Mouse (Mus musculus) heart, postnatal 0 days (tissue): ENCODE measurements around the gene Cct4. TPM values are rescaled to one million over a fixed set of nuclear protein-coding genes. Genes with fewer than 3 reads are reported as not detected.

ENCODE experiments used
- ATAC-seq: fragments of 200-750 bp; cut with Nextera tagmentation; 2 replicates; pipeline ENCODE4 v1.8.0; 2017; ENCODE audit warnings: low read depth, moderate number of reproducible peaks, moderate library complexity; ENCODE audit not compliant: insufficient read depth
- DNase-seq: peaks from one replicate; pipeline ENCODE4 v3.0.0-alpha.2; 2016; ENCODE audit warnings: low spot score
- H3K27ac ChIP-seq: fragments of 300-500 bp; sonication (generic); 2 replicates; pipeline ENCODE4 v1.5.1; 2014; ENCODE audit warnings: low read depth, mild to moderate bottlenecking
- H3K27me3 ChIP-seq: fragments of 300-500 bp; sonication (generic); 2 replicates; pipeline ENCODE4 v1.6.1; 2014; ENCODE audit warnings: low read length, mixed read lengths; ENCODE audit not compliant: control insufficient read depth, insufficient read depth
- H3K36me3 ChIP-seq: fragments of 300-500 bp; sonication (generic); replicated peaks from 2 replicates; pipeline ENCODE4 v1.6.1; 2014; ENCODE audit warnings: low read length, mixed read lengths; ENCODE audit not compliant: control insufficient read depth, insufficient read depth
- H3K4me1 ChIP-seq: fragments of 300-500 bp; sonication (generic); 2 replicates; pipeline ENCODE4 v1.6.1; 2014; ENCODE audit warnings: antibody characterized with exemption; ENCODE audit not compliant: control insufficient read depth, insufficient read depth
- H3K4me2 ChIP-seq: fragments of 300-500 bp; sonication (generic); 2 replicates; pipeline ENCODE4 v1.6.1; 2014; ENCODE audit warnings: low read depth, mild to moderate bottlenecking, low read length, moderate library complexity
- H3K4me3 ChIP-seq: fragments of 300-500 bp; sonication (generic); 2 replicates; pipeline ENCODE4 v1.5.1; 2014; ENCODE audit warnings: low read depth, low read length
- H3K9ac ChIP-seq: fragments of 300-500 bp; sonication (generic); replicated peaks from 2 replicates; pipeline ENCODE4 v1.6.1; 2014; ENCODE audit warnings: low read depth, low read length, mixed read lengths
- H3K9me3 ChIP-seq: fragments of 300-500 bp; sonication (generic); replicated peaks from 2 replicates; pipeline ENCODE4 v1.6.1; 2016; ENCODE audit warnings: low read length; ENCODE audit not compliant: control insufficient read depth
- CTCF ChIP-seq: IDR thresholded peaks from 2 replicates; pipeline ENCODE4 v1.5.1; 2016; ENCODE audit warnings: antibody characterized with exemption, control low read depth, low read depth
- EP300 ChIP-seq: IDR thresholded peaks from 2 replicates; pipeline ENCODE4 v1.6.1; 2016; ENCODE audit warnings: antibody characterized with exemption, low read depth
- WGBS: fragments of 180-500 bp; shearing (Covaris S2); extraction: QIAGEN DNeasy Blood & Tissue Kit; methylation state at CpG from one replicate; pipeline ENCODE4 v1.1.7; 2014; 5-methylcytosine and 5-hydroxymethylcytosine counted together
- polyA plus RNA-seq: library from polyadenylated mRNA; unstranded; fragments of >200 nt; fragmentation: Nextera tagmentation; extraction: Ambion mirVana; gene quantifications from 2 replicates; pipeline ENCODE4 v1.2.1, GENCODE M21; 2015
- total RNA-seq: library from RNA; depleted of rRNA; stranded (reverse); fragments of >200 nt; gene quantifications from 2 replicates; pipeline ENCODE4 v1.2.3, GENCODE M21; 2014; ENCODE audit warnings: low replicate concordance; rRNA removed

Cct4 gene
- total and polyA plus RNA-seq, 2 experiments from 2014 or later: 135 to 160 TPM

DNA sequence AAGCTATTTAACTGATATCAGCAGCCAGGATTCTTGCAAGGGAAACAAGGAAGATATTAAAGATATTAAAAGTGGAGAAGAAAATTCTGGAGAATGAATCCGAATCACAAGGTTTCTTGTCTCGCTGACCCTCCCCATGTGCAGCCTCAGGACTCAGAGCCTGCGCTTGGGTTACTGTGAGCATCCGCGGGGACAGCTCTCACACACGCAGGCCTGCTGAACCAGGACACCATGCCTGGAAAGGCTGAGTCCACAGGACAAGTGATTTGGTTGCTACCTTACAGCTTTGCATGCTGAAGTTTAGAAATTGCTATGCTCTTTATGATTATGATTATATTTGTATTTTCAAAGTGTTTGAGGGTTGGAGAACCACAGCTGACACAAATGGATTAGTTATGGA is 39.1 kb downstream of the Cct4 start:
- WGBS: 82% methylated on average over 6 of the region's 6 CpGs
- no peaks in the 10 kb centered on the region for H3K27me3 ChIP-seq
- H3K9ac ChIP-seq: no peak overlapping the region
- ATAC-seq (no peak), DNase-seq (no peak)
- H3K4me2 ChIP-seq: no peak overlapping the region
- no peak overlapping the region for H3K4me3 ChIP-seq
- no peak overlapping the region for H3K27ac ChIP-seq
- no peak for TF ChIP-seq EP300
- no peak for TF ChIP-seq CTCF
- no peaks in the 10 kb centered on the region for H3K36me3 ChIP-seq
- H3K4me1 ChIP-seq: no peaks in the 10 kb centered on the region
- no peaks in the 10 kb centered on the region for H3K9me3 ChIP-seq

DNA sequence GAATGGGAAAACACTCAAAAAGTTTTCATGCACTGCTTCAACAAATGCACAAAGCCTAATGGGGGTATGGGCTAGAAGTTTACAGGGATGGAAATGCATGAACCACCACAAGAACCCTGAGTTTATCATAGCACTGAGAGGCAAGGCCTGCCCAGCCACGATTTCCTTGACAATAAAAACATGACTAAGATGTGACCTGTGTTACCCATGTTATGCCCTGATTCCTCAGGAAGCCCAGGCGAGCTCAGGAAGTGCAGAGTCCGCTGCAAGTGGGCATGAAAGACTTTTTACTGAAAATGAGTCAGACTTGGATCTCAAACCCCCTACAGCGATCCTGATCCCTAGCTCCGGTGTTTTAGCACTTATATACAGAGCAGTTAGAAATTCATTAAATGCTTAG is 56.9 kb downstream of the Cct4 start:
- Histone ChIP-seq H3K4me1 (0 out of 2 replicates have a peak, but pooled peaks cover 4% of the 10 kb centered on the region), H3K9ac (no peak overlapping the region), H3K27ac (no peak overlapping the region), H3K36me3 (no peaks in the 10 kb centered on the region), H3K9me3 (no peaks in the 10 kb centered on the region), H3K4me3 (no peak overlapping the region), H3K27me3 (peaks cover 6% of the 10 kb centered on the region; the same call in 1 of the 2 replicates), H3K4me2 (no peak overlapping the region)
- ATAC-seq (no peak), DNase-seq (no peak)
- no peak for TF ChIP-seq CTCF
- no peak for TF ChIP-seq EP300
- WGBS: 48% methylated on average over 5 of the region's 5 CpGs

DNA sequence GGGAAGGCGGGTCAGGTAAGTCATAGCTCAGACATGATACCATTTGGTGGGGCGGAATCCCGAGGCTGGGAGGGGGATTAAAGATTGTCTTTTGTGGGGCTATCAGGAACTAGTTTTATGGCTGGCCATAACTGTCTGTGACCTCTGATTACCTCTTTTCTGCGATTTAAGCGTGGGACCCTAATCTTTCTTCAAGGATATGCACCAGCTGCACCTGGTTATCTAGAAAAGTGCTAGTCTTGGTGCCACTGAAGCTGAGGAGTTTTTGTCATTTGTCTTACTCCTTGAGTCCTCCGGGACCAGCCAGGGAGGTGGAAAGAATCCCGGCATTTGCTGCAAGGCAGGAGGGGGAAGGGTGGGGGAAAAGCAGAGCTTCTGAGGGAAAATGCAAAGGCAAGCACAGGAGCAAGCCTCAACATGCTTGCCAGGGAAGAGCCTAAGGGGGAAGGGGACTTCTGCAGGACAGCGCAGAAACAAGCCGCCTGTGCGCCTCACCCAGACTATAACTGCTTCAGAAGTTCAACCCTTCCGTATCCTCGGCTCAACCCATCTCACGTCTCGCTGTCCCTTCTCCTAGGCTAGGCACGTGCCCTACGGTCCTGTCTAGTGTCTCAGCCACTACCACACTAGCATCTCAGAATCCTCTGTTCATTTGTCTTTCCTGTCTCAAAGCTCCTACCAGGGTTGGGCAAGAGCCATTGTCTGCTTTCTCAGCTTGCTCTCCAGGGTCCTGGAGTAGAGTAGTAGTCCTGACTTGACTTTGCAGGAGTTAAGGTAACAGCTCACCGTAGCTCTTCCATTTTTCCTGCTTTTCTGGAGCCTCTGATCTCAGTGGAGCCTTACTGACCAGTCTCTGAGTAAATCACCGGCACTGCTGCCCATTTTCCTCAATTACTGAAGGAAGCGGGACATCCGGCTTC is 57.6 kb downstream of the Cct4 start:
- Histone ChIP-seq H3K4me3 (no peak overlapping the region), H3K4me1 (0 out of 2 replicates have a peak, but pooled peaks cover 4% of the 10 kb centered on the region), H3K27ac (no peak overlapping the region), H3K9ac (no peak overlapping the region), H3K36me3 (no peaks in the 10 kb centered on the region), H3K4me2 (peak overlapping the region; percentile 37), H3K27me3 (peaks cover 6% of the 10 kb centered on the region; the same call in 1 of the 2 replicates), H3K9me3 (no peaks in the 10 kb centered on the region)
- 23% methylated on average over 20 of the region's 20 CpGs for WGBS
- no peak for DNase-seq
- ATAC-seq: no peak
- TF ChIP-seq EP300 (no peak), CTCF (no peak)

DNA sequence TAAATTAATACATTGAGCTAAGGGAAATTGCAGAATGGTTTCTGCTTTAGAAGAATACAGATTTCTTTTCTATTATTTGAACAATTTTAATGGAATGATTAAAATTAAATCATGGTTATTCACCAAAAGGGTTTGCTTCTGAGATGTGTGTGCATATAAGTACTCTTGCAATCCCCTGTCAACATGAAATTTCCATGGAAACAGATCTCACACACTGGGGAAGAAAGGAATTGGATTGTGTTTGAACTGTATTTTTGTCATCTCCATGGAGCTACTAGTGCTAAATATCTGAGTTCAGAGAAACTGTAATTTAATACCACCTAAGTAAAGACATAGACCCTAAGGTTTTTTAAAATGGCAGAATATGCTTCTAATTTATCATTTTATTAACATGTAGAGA is 59.3 kb downstream of the Cct4 start:
- ATAC-seq (no peak), DNase-seq (no peak)
- H3K9me3 ChIP-seq: no peaks in the 10 kb centered on the region
- no peak overlapping the region for H3K4me3 ChIP-seq
- 0 out of 2 replicates have a peak, but pooled peaks cover 4% of the 10 kb centered on the region for H3K4me1 ChIP-seq
- no peaks in the 10 kb centered on the region for H3K36me3 ChIP-seq
- H3K4me2 ChIP-seq: no peak overlapping the region
- H3K27me3 ChIP-seq: peaks cover 6% of the 10 kb centered on the region; the same call in 1 of the 2 replicates
- no peak overlapping the region for H3K27ac ChIP-seq
- TF ChIP-seq EP300 (no peak), CTCF (no peak)
- no peak overlapping the region for H3K9ac ChIP-seq

DNA sequence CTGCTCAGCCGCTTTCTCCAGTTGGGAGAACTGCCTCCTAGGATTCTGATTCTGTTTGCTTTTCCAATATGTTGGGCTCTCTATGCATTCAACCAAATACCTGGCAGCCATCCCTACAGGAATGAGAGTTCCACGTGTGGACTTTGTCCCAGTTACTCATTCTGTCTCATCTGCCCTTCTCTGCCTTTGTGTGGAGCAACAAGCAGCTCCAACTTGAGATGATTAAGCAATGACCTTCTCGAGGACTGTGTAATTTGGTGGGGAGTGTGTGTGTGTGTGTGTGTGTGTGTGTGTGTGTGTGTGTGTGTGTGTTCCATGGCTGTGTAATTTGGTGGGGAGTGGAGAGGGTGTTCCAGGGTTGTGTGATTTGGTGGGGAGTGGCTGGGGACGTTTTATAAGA is 62.0 kb downstream of the Cct4 start:
- no peaks in the 10 kb centered on the region for H3K9me3 ChIP-seq
- TF ChIP-seq EP300: no peak
- no peak for TF ChIP-seq CTCF

More for the DNA sequence above, 62.0 kb downstream of the Cct4 start:
- H3K4me1 ChIP-seq: 0 out of 2 replicates have a peak, but pooled peaks cover 4% of the 10 kb centered on the region
- 52% methylated on average over 4 of the region's 4 CpGs for WGBS
- H3K4me2 ChIP-seq: no peak overlapping the region
- no peak overlapping the region for H3K27ac ChIP-seq
- H3K9ac ChIP-seq: no peak overlapping the region
- H3K27me3 ChIP-seq: peaks cover 6% of the 10 kb centered on the region; the same call in 1 of the 2 replicates
- no peaks in the 10 kb centered on the region for H3K36me3 ChIP-seq
- no peak for DNase-seq
- no peak for ATAC-seq
- no peak overlapping the region for H3K4me3 ChIP-seq

Other genes starting within 250 kb of the Cct4 start
- gene B3gnt2, start 129.6 kb upstream of the Cct4 start, total RNA-seq: 14.3 and 22.6 TPM in 2 replicates
- 5.1 and 5.9 TPM in 2 replicates for gene B3gnt2, start 129.6 kb upstream of the Cct4 start, polyA plus RNA-seq
- 1.4 and 2.0 TPM in 2 replicates for gene Zrsr1, start 18.5 kb upstream of the Cct4 start, total RNA-seq
- gene Zrsr1, start 18.5 kb upstream of the Cct4 start, polyA plus RNA-seq: 2.0 and 2.2 TPM in 2 replicates
- not detected in 2 replicates for gene Gm28048, start 8.4 kb upstream of the Cct4 start, total RNA-seq
- 6.8 and 8.0 TPM in 2 replicates for gene Gm28048, start 8.4 kb upstream of the Cct4 start, polyA plus RNA-seq
- 28.8 and 43.5 TPM in 2 replicates for gene Commd1, start 8.1 kb upstream of the Cct4 start, total RNA-seq
- 376 TPM in 2 replicates for gene Commd1, start 8.1 kb upstream of the Cct4 start, polyA plus RNA-seq
- 0.34 and 11.4 TPM in 2 replicates for gene Fam161a, start 17.0 kb downstream of the Cct4 start, total RNA-seq
- 1.3 and 1.9 TPM in 2 replicates for gene Fam161a, start 17.0 kb downstream of the Cct4 start, polyA plus RNA-seq